Mouse (Mus musculus): ENCODE measurements around the gene Olfr1413. TPM values are rescaled to one million over a fixed set of nuclear protein-coding genes. Genes with fewer than 3 reads are reported as not detected.
A peak's percentile ranks its signal among the peaks of the same experiment; 100 is the strongest.

The Olfr1413 gene
- polyA plus RNA-seq, 1 experiment: not detected

- 81% methylated on average over 4 of the region's 4 CpGs for WGBS
- Histone ChIP-seq H3K4me1 (ENCODE audit: control insufficient read depth, insufficient read depth, low read length) (no peaks in the 10 kb centered on the region), H3K27ac (ENCODE audit: insufficient read depth, low read depth, low read length) (no peak overlapping the region), H3K4me3 (ENCODE audit: insufficient read depth, low read depth, low read length) (no peak overlapping the region)
- TF ChIP-seq CTCF (IDR thresholded peaks at IDR 0.05; ENCODE audit: insufficient read depth, low read depth, low read length): no peak
Observed at GRCm38 (mm10) chr1:92607711-92608110, 36.6 kb downstream of the Olfr1413 start.

- Histone ChIP-seq H3K4me1 (ENCODE audit: control insufficient read depth, insufficient read depth, low read length) (no peaks in the 10 kb centered on the region), H3K4me3 (ENCODE audit: insufficient read depth, low read depth, low read length) (no peak overlapping the region), H3K27ac (ENCODE audit: insufficient read depth, low read depth, low read length) (no peak overlapping the region)
- TF ChIP-seq CTCF (IDR thresholded peaks at IDR 0.05; ENCODE audit: insufficient read depth, low read depth, low read length) (peak; percentile 36; the same call in 1 of the 2 replicates), POLR2A (IDR thresholded peaks at IDR 0.05; ENCODE audit: insufficient read depth, low read depth, low read length) (no peak)
- 5% methylated on average over 5 of the region's 5 CpGs for WGBS
Observed at GRCm38 (mm10) chr1:92611008-92611407, 39.9 kb downstream of the Olfr1413 start.

- 37% methylated on average over 4 of the region's 4 CpGs for WGBS
- Histone ChIP-seq H3K27ac (ENCODE audit: insufficient read depth, low read depth, low read length) (no peak overlapping the region), H3K4me1 (ENCODE audit: control insufficient read depth, insufficient read depth, low read length) (no peaks in the 10 kb centered on the region), H3K4me3 (ENCODE audit: insufficient read depth, low read depth, low read length) (no peak overlapping the region)
- TF ChIP-seq POLR2A (IDR thresholded peaks at IDR 0.05; ENCODE audit: insufficient read depth, low read depth, low read length): no peak
- no peak for TF ChIP-seq CTCF (IDR thresholded peaks at IDR 0.05; ENCODE audit: insufficient read depth, low read depth, low read length)
Observed at GRCm38 (mm10) chr1:92613175-92613574, 42.1 kb downstream of the Olfr1413 start.

GRCm38 (mm10) chr1:92614516-92614915, 43.4 kb downstream of the Olfr1413 start:
- no peak overlapping the region for H3K27ac ChIP-seq (ENCODE audit: insufficient read depth, low read depth, low read length)
- no peak for TF ChIP-seq CTCF (IDR thresholded peaks at IDR 0.05; ENCODE audit: insufficient read depth, low read depth, low read length)
- TF ChIP-seq POLR2A (IDR thresholded peaks at IDR 0.05; ENCODE audit: insufficient read depth, low read depth, low read length): no peak
- H3K4me3 ChIP-seq (ENCODE audit: insufficient read depth, low read depth, low read length): no peak overlapping the region
- no peaks in the 10 kb centered on the region for H3K4me1 ChIP-seq (ENCODE audit: control insufficient read depth, insufficient read depth, low read length)
- WGBS: 8% methylated on average over 1 of the region's 1 CpGs

DNA sequence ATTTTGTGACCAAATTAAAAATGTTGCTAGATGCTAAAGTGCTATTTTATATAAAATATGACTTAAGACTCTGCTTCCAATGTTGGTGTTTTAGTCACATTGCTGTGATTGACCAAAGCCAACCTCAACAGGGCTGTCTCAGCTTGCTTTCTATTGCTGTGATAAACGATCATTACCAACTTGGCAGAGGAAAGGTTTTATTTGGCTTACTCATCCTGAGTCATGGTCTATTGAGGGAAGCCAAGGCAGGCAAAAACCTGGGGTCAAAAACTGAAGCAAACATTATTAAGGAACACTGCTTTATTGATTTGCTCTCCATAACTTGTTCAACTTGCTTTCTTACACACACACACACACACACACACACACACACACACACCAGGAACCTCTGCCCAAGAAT, 44.9 kb downstream of the Olfr1413 start:
- Histone ChIP-seq H3K4me1 (ENCODE audit: control insufficient read depth, insufficient read depth, low read length) (no peaks in the 10 kb centered on the region), H3K4me3 (ENCODE audit: insufficient read depth, low read depth, low read length) (no peak overlapping the region), H3K27ac (ENCODE audit: insufficient read depth, low read depth, low read length) (no peak overlapping the region)
- 24% methylated on average over 1 of the region's 1 CpGs for WGBS
- TF ChIP-seq POLR2A (IDR thresholded peaks at IDR 0.05; ENCODE audit: insufficient read depth, low read depth, low read length): no peak
- no peak for TF ChIP-seq CTCF (IDR thresholded peaks at IDR 0.05; ENCODE audit: insufficient read depth, low read depth, low read length)

DNA sequence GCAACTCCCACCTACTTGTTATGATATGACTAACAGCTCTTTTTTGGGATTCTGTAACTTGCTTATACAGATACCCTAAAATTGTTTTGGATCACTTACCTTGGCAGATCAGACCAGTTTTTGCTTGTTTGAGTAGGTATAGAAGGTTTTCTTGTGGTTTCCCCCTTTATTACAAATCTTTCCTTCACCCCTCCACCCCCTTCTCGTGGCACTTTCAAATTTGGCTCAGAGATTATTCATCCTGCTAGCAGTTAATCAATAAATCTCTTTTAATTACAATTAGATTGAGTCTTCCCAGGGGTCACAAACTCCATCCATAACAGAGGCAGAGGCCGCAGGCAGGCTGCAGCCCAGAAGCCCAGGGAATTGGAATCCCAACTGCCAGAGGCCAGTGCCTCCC, 46.4 kb downstream of the Olfr1413 start, which contains the start of gene Olfr12:
Gene Olfr12 (plus strand): TSS at position 301 of the 400 bp plus-strand sequence.
- TF ChIP-seq CTCF (IDR thresholded peaks at IDR 0.05; ENCODE audit: insufficient read depth, low read depth, low read length): no peak
- no peak for TF ChIP-seq POLR2A (IDR thresholded peaks at IDR 0.05; ENCODE audit: insufficient read depth, low read depth, low read length)
- no peak within 1 kb of the TSS for H3K4me3 ChIP-seq (ENCODE audit: insufficient read depth, low read depth, low read length)
- WGBS: 78% methylated on average over 2 of the region's 2 CpGs
- H3K4me1 ChIP-seq (ENCODE audit: control insufficient read depth, insufficient read depth, low read length): no peaks in the 10 kb centered on the region
- H3K27ac ChIP-seq (ENCODE audit: insufficient read depth, low read depth, low read length): no peak within 1 kb of the TSS

DNA sequence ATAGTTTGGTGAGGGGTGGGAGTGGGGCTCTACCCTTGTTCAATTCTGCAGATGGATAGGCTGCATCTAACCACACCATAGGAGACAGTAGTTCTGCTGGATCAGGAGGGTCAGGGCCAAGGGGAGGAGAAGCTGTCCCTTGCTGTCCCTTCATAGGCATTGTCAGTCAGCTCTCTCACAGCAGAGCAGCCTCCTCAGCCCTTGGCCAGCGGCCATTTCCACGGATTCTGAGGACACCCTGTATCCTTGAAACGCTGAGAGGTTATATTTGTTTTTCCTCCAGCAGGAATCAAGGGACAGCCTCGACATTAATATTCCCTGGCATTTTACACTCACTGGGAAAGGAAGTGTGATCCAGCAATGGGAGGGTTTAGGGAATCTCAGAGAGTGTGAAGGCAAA, 47.2 kb downstream of the Olfr1413 start:
- 58% methylated on average over 4 of the region's 4 CpGs for WGBS
- Histone ChIP-seq H3K4me3 (ENCODE audit: insufficient read depth, low read depth, low read length) (no peak overlapping the region), H3K4me1 (ENCODE audit: control insufficient read depth, insufficient read depth, low read length) (no peaks in the 10 kb centered on the region), H3K27ac (ENCODE audit: insufficient read depth, low read depth, low read length) (no peak overlapping the region)
- TF ChIP-seq CTCF (IDR thresholded peaks at IDR 0.05; ENCODE audit: insufficient read depth, low read depth, low read length) (no peak), POLR2A (IDR thresholded peaks at IDR 0.05; ENCODE audit: insufficient read depth, low read depth, low read length) (no peak)

Other genes with a start within 250 kb of the Olfr1413 start
- 207 TPM in 1 of 2 replicates, not detected in the other for gene Ndufa10, start 97.5 kb upstream of the Olfr1413 start, polyA plus RNA-seq (2012; ENCODE audit: insufficient read depth, insufficient read length, low replicate concordance, missing spikeins)
- not detected in 2 replicates for gene Olfr1416, start 86.2 kb upstream of the Olfr1413 start, polyA plus RNA-seq (2012; ENCODE audit: insufficient read depth, insufficient read length, low replicate concordance, missing spikeins)
- not detected in 2 replicates for gene Olfr1415, start 75.2 kb upstream of the Olfr1413 start, polyA plus RNA-seq (2012; ENCODE audit: insufficient read depth, insufficient read length, low replicate concordance, missing spikeins)
- gene Olfr1414, start 52.7 kb upstream of the Olfr1413 start, polyA plus RNA-seq (2012; ENCODE audit: insufficient read depth, insufficient read length, low replicate concordance, missing spikeins): not detected in 2 replicates
- gene Olfr1412, start 14.5 kb downstream of the Olfr1413 start, polyA plus RNA-seq (2012; ENCODE audit: insufficient read depth, insufficient read length, low replicate concordance, missing spikeins): not detected in 2 replicates
- gene Olfr1411, start 23.1 kb downstream of the Olfr1413 start, polyA plus RNA-seq (2012; ENCODE audit: insufficient read depth, insufficient read length, low replicate concordance, missing spikeins): not detected in 2 replicates
- not detected in 2 replicates for gene Olfr1410, start 34.5 kb downstream of the Olfr1413 start, polyA plus RNA-seq (2012; ENCODE audit: insufficient read depth, insufficient read length, low replicate concordance, missing spikeins)
- not detected in 2 replicates for gene Olfr12, start 46.5 kb downstream of the Olfr1413 start, polyA plus RNA-seq (2012; ENCODE audit: insufficient read depth, insufficient read length, low replicate concordance, missing spikeins)
- gene Cops9, start 70.7 kb downstream of the Olfr1413 start, polyA plus RNA-seq (2012; ENCODE audit: insufficient read depth, insufficient read length, low replicate concordance, missing spikeins): not detected in 2 replicates
- gene Otos, start 77.5 kb downstream of the Olfr1413 start, polyA plus RNA-seq (2012; ENCODE audit: insufficient read depth, insufficient read length, low replicate concordance, missing spikeins): not detected in 2 replicates

Data from olfactory bulb, adult 2 months (tissue).